Mouse (Mus musculus) kidney, adult 2 months (tissue): ENCODE data around the gene Ppp1r12b. TPM values are rescaled to one million over a fixed set of nuclear protein-coding genes. Genes with fewer than 3 reads are reported as not detected.
A peak's percentile ranks its signal among the peaks of the same experiment; 100 is the strongest.

ENCODE experiments used
- DNase-seq: peaks from one replicate; pipeline ENCODE4 v3.0.0; 2021
- H3K27ac ChIP-seq: fragments of 200-500 bp; 2 replicates; pipeline ENCODE4 v1.5.1; 2012; ENCODE audit warnings: low read depth, low read length, control low read depth, inconsistent platforms; ENCODE audit not compliant: insufficient read depth
- H3K27me3 ChIP-seq: fragments of 200-500 bp; replicated peaks from 2 replicates; pipeline ENCODE4 v1.6.1; 2012; ENCODE audit warnings: mild to moderate bottlenecking, moderate library complexity, low read length, inconsistent platforms; ENCODE audit not compliant: control insufficient read depth, insufficient read depth
- H3K36me3 ChIP-seq: fragments of 200-500 bp; 2 replicates; pipeline ENCODE4 v1.6.1; 2012; ENCODE audit warnings: mild to moderate bottlenecking, moderate library complexity, low read length, inconsistent platforms; ENCODE audit not compliant: control insufficient read depth, insufficient read depth
- H3K4me1 ChIP-seq: fragments of 200-500 bp; 2 replicates; pipeline ENCODE4 v1.6.1; 2011; ENCODE audit warnings: low read length; ENCODE audit not compliant: control insufficient read depth, insufficient read depth
- H3K4me3 ChIP-seq: fragments of 200-500 bp; 2 replicates; pipeline ENCODE4 v1.5.1; 2011; ENCODE audit warnings: mild to moderate bottlenecking, low read depth, low read length, control low read depth; ENCODE audit not compliant: insufficient read depth
- CTCF ChIP-seq: fragments of 200-500 bp; conservative IDR thresholded peaks from 2 replicates; pipeline ENCODE4 v1.5.1; 2011; ENCODE audit warnings: low read depth, mild to moderate bottlenecking, control low read depth, low read length, moderate library complexity, mixed read lengths; ENCODE audit not compliant: insufficient read depth, insufficient read length
- POLR2A ChIP-seq: fragments of 200-500 bp; IDR thresholded peaks from one replicate; pipeline ENCODE4 v1.6.1; 2011; ENCODE audit warnings: low read depth, low read length, control low read depth
- WGBS: fragments of 180-500 bp; shearing (Covaris S2); methylation state at CpG from one replicate; pipeline ENCODE4 v1.1.7; 2018; 5-methylcytosine and 5-hydroxymethylcytosine counted together
- polyA plus RNA-seq: library from polyadenylated mRNA; depleted of rRNA; stranded (reverse); fragments of >200 nt; gene quantifications from 2 replicates; pipeline ENCODE4 v1.2.3, GENCODE M21; 2012

Gene Ppp1r12b
- polyA plus RNA-seq, 1 experiment: 5.6 TPM

GRCm38 (mm10) chr1:134965430-134965829 is 9.7 kb upstream of the Ppp1r12b start:
- no peak overlapping the region for H3K4me3 ChIP-seq
- 0 out of 2 replicates have a peak, but pooled peaks cover 2% of the 10 kb centered on the region for H3K4me1 ChIP-seq
- no peak overlapping the region for H3K27ac ChIP-seq
- TF ChIP-seq CTCF: no peak
- no peak for TF ChIP-seq POLR2A
- no peaks in the 10 kb centered on the region for H3K27me3 ChIP-seq
- H3K36me3 ChIP-seq: no peaks in the 10 kb centered on the region
- DNase-seq: no peak
- 97% methylated on average over 2 of the region's 2 CpGs for WGBS

GRCm38 (mm10) chr1:134962821-134963220 is 7.1 kb upstream of the Ppp1r12b start:
- H3K27ac ChIP-seq: no peak overlapping the region
- 0 out of 2 replicates have a peak, but pooled peaks cover 2% of the 10 kb centered on the region for H3K4me1 ChIP-seq
- peak; percentile 38 for DNase-seq
- TF ChIP-seq CTCF (peak; percentile 39), POLR2A (no peak)
- peak overlapping the region; percentile 87 for H3K4me3 ChIP-seq
- no peaks in the 10 kb centered on the region for H3K27me3 ChIP-seq
- no peaks in the 10 kb centered on the region for H3K36me3 ChIP-seq
- WGBS: 2% methylated on average over 11 of the region's 11 CpGs

- Histone ChIP-seq H3K4me1 (0 out of 2 replicates have a peak, but pooled peaks cover 2% of the 10 kb centered on the region), H3K36me3 (no peaks in the 10 kb centered on the region), H3K27me3 (no peaks in the 10 kb centered on the region), H3K4me3 (peak within 1 kb of the TSS; percentile 87), H3K27ac (no peak within 1 kb of the TSS)
- peak; percentile 97 for DNase-seq
- TF ChIP-seq CTCF (no peak), POLR2A (no peak)
- WGBS: 2% methylated on average over 50 of the region's 50 CpGs
Measured at GRCm38 (mm10) chr1:134962053-134962803, 6.5 kb upstream of the Ppp1r12b start, which contains the start of gene Ube2t. Gene Ube2t, plus strand, starts transcription at chr1:134962565.

- Histone ChIP-seq H3K27ac (no peak overlapping the region), H3K4me1 (0 out of 2 replicates have a peak, but pooled peaks cover 2% of the 10 kb centered on the region), H3K36me3 (no peaks in the 10 kb centered on the region), H3K4me3 (no peak overlapping the region), H3K27me3 (no peaks in the 10 kb centered on the region)
- no peak for TF ChIP-seq CTCF
- no peak for TF ChIP-seq POLR2A
- DNase-seq: no peak
- 55% methylated on average over 7 of the region's 7 CpGs for WGBS
Measured at GRCm38 (mm10) chr1:134960634-134961033, 4.9 kb upstream of the Ppp1r12b start.

DNA sequence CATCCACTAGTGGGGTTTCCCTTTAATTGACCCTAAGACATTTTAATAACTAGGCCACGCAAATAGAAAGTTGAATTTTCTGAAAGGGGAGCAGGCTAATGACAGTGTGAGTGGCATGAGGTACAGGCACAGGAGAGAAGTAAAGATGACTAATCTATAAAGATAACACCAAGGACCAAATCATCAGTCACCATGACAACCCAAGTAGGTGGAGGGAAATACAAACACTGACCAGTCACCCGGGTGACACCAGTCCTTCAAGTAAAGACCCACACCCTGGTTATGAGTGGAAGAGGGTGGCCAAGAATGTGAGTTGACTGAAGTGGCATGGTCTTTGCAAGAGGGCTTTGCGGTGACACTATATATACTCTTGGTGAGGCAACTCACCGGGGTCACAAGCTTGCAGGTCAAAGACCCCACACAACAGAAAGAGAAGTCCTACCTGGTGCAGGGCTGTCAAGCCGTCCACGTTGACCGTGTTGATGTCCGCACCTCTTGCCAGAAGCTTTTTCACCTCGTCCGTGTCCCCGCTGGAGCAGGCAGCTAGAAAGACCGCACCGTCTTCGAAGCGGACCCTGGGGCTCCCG is 599 bp downstream of the Ppp1r12b start:
- Histone ChIP-seq H3K36me3 (no peaks in the 10 kb centered on the region), H3K4me3 (peak overlapping the region; percentile 90), H3K4me1 (no peaks in the 10 kb centered on the region; the same call in 1 of the 2 replicates), H3K27ac (no peak overlapping the region), H3K27me3 (no peaks in the 10 kb centered on the region)
- 1% methylated on average over 16 of the region's 16 CpGs for WGBS
- DNase-seq: no peak
- TF ChIP-seq CTCF (no peak), POLR2A (no peak)

- Histone ChIP-seq H3K27me3 (no peaks in the 10 kb centered on the region), H3K4me1 (no peaks in the 10 kb centered on the region; the same call in 1 of the 2 replicates), H3K36me3 (no peaks in the 10 kb centered on the region), H3K27ac (no peak overlapping the region), H3K4me3 (no peak overlapping the region)
- peak; percentile 10 for DNase-seq
- 88% methylated on average over 3 of the region's 3 CpGs for WGBS
- no peak for TF ChIP-seq CTCF
- TF ChIP-seq POLR2A: no peak
Measured at GRCm38 (mm10) chr1:134949946-134950345, 5.8 kb downstream of the Ppp1r12b start.

DNA sequence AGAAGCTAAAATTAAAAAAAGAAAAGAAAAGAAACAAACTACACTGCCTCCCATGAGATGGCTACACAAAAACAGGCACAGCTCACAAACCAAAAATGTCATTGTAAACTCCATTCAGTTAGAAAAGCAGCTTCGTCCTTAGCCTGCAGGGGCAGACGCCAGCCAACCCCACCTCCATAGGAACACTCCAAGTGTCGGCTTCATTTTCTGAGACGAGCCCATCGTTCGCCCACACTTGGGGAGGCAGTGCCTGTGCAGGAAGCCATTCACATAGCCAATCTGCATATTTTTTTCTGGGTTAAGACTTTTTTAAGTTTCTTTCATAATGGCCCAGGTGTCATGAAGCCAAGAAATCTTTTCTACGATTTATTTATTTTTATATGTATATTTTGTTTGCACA is 8.2 kb downstream of the Ppp1r12b start:
- WGBS: 93% methylated on average over 7 of the region's 7 CpGs
- no peak for TF ChIP-seq CTCF
- no peaks in the 10 kb centered on the region for H3K27me3 ChIP-seq
- no peak overlapping the region for H3K4me3 ChIP-seq
- no peak overlapping the region for H3K27ac ChIP-seq
- H3K36me3 ChIP-seq: no peaks in the 10 kb centered on the region
- H3K4me1 ChIP-seq: no peaks in the 10 kb centered on the region
- DNase-seq: no peak

GRCm38 (mm10) chr1:134942898-134943297 is 12.8 kb downstream of the Ppp1r12b start:
- no peak for DNase-seq
- TF ChIP-seq CTCF (no peak), POLR2A (no peak)
- no peaks in the 10 kb centered on the region for H3K27me3 ChIP-seq
- no peak overlapping the region for H3K27ac ChIP-seq
- no peak overlapping the region for H3K4me3 ChIP-seq
- no peaks in the 10 kb centered on the region for H3K36me3 ChIP-seq
- no peaks in the 10 kb centered on the region for H3K4me1 ChIP-seq
- 91% methylated on average over 2 of the region's 2 CpGs for WGBS
